ENCODE assay signal across 12 mouse cellular contexts in the genomic region with DNA sequence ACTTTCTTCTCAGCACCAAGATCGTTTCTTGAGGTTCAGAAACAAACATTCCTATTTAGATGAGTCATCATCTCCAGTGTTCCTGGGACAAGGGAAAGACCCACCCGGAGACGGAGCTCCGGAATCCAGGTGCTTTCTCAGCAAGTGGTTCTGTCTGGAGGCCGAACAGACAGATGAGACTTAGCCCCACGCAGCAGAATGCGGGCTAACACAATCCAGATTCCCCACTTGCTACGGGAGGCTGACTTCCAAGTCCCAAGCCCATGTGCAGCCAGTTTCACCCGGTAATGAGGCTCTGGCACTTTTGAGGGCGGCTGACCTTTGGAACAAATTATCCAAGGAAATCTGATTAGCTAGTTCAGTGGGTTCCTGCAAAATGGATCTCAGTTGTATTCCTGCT.
A peak's percentile ranks its signal among the peaks of the same experiment; 100 is the strongest.
DNase-seq lines count a peak whose midpoint lies in the region; ATAC-seq and TF ChIP-seq lines count a peak whose summit lies in the region.
"Had no signal": no experiment of that assay in that cellular context is flagged by ENCODE, and none has a peak within 500 bp of the region (broad histone marks: within the 10 kb centered on the region; RNA-seq: fewer than 3 reads in every experiment).

No protein-coding gene starts in this region.

- no peak overlapping the region for H3K27ac ChIP-seq in forebrain, embryonic 10.5 days
- H3K27ac ChIP-seq in forebrain, embryonic 15.5 days (replicated peaks), result no peak overlapping the region
- H3K27ac ChIP-seq in limb, embryonic 10.5 days, result peak overlapping the region; percentile 11; the same call in 1 of the 2 replicates
- H3K27ac ChIP-seq in stomach, postnatal 0 days (replicated peaks), result no peak overlapping the region
- H3K27ac ChIP-seq: liver, embryonic 14.5 days had no signal

- DNase-seq in forebrain, embryonic 10.5 days (ENCODE audit: extremely low spot score, low spot score), result peak; percentile 37
- DNase-seq in R1 (ENCODE audit: low read depth, low spot score), result peak; percentile 36
- DNase-seq in hindlimb bud, embryonic 11.5 days (ENCODE audit: extremely low spot score, low read depth, low spot score), result peak; percentile 63
- DNase-seq in limb, embryonic 10.5 days (ENCODE audit: low spot score), result peak; percentile 70
- DNase-seq in stomach, postnatal 0 days (ENCODE audit: low spot score), result no peak
- DNase-seq in thymus, postnatal 25 days, result no peak
- DNase-seq in left cerebral cortex, adult 8-10 months (ENCODE audit: low spot score in 2 of 2), result no peak
- DNase-seq: heart, adult 18-20 months; heart, postnatal 36 days had no signal

- no peak overlapping the region for H3K4me3 ChIP-seq in forebrain, embryonic 10.5 days
- H3K4me3 ChIP-seq in forebrain, embryonic 15.5 days, result no peak overlapping the region
- H3K4me3 ChIP-seq in limb, embryonic 10.5 days, result no peak overlapping the region
- H3K4me3 ChIP-seq in stomach, postnatal 0 days (ENCODE audit: low read depth, low read length), result no peak overlapping the region

- no peak for ATAC-seq in forebrain, embryonic 15.5 days (replicated peaks)
- no peak for ATAC-seq in stomach, postnatal 0 days (ENCODE audit: low FRiP score, low TSS enrichment)
- ATAC-seq: forebrain, embryonic 16.5 days had no signal

- H3K4me2 ChIP-seq in forebrain, embryonic 15.5 days (replicated peaks), result no peak overlapping the region
- H3K4me2 ChIP-seq in stomach, postnatal 0 days (replicated peaks; ENCODE audit: low read depth), result no peak overlapping the region

- H3K36me3 ChIP-seq in forebrain, embryonic 10.5 days (replicated peaks), result no peaks in the 10 kb centered on the region
- no peaks in the 10 kb centered on the region for H3K36me3 ChIP-seq in forebrain, embryonic 15.5 days
- H3K36me3 ChIP-seq in limb, embryonic 10.5 days, result no peaks in the 10 kb centered on the region
- no peaks in the 10 kb centered on the region for H3K36me3 ChIP-seq in stomach, postnatal 0 days (ENCODE audit: control insufficient read depth, insufficient read depth, low read length)

- H3K4me1 ChIP-seq in forebrain, embryonic 10.5 days, result peaks cover 14% of the 10 kb centered on the region
- H3K4me1 ChIP-seq in forebrain, embryonic 15.5 days, result no peaks in the 10 kb centered on the region
- H3K4me1 ChIP-seq in limb, embryonic 10.5 days, result peaks cover 27% of the 10 kb centered on the region
- no peaks in the 10 kb centered on the region for H3K4me1 ChIP-seq in stomach, postnatal 0 days (replicated peaks; ENCODE audit: control insufficient read depth, insufficient read depth)

- no peak for TF ChIP-seq CTCF in stomach, postnatal 0 days (IDR thresholded peaks at IDR 0.05; ENCODE audit: low read depth)

- H3K27me3 ChIP-seq in forebrain, embryonic 10.5 days (ENCODE audit: poor library complexity, severe bottlenecking), result peaks cover 30% of the 10 kb centered on the region
- H3K27me3 ChIP-seq in forebrain, embryonic 15.5 days, result no peaks in the 10 kb centered on the region
- no peaks in the 10 kb centered on the region for H3K27me3 ChIP-seq in limb, embryonic 10.5 days (ENCODE audit: low read depth, poor library complexity, severe bottlenecking)
- no peaks in the 10 kb centered on the region for H3K27me3 ChIP-seq in stomach, postnatal 0 days (ENCODE audit: control insufficient read depth, insufficient read depth, low read length)

- no peak for TF ChIP-seq EP300 in stomach, postnatal 0 days (optimal IDR thresholded peaks at IDR 0.05)

- H3K9ac ChIP-seq in forebrain, embryonic 15.5 days (replicated peaks), result no peak overlapping the region
- H3K9ac ChIP-seq in stomach, postnatal 0 days (ENCODE audit: low read length), result no peak overlapping the region
- H3K9ac ChIP-seq: liver, embryonic 14.5 days had no signal

- no peaks in the 10 kb centered on the region for H3K9me3 ChIP-seq in forebrain, embryonic 10.5 days
- no peaks in the 10 kb centered on the region for H3K9me3 ChIP-seq in forebrain, embryonic 15.5 days
- H3K9me3 ChIP-seq in limb, embryonic 10.5 days (replicated peaks), result no peaks in the 10 kb centered on the region
- H3K9me3 ChIP-seq in stomach, postnatal 0 days (ENCODE audit: control insufficient read depth, low read length), result no peaks in the 10 kb centered on the region

- 32% methylated on average over 10 of the region's 10 CpGs for WGBS in forebrain, embryonic 10.5 days
- 23% methylated on average over 10 of the region's 10 CpGs for WGBS in forebrain, embryonic 15.5 days
- 30% methylated on average over 10 of the region's 10 CpGs for WGBS in limb, embryonic 10.5 days
- 50% methylated on average over 10 of the region's 10 CpGs for WGBS in stomach, postnatal 0 days

Comparison
In these comparisons a context has a peak if more than half of its experiments do, and no peak if none do; other contexts are left out.
1. DNase-seq: peak in forebrain, embryonic 10.5 days (single experiment), R1 (single experiment), hindlimb bud, embryonic 11.5 days (single experiment) and limb, embryonic 10.5 days (single experiment); none in stomach, postnatal 0 days (single experiment), thymus, postnatal 25 days (single experiment) and left cerebral cortex, adult 8-10 months (0 of 2).